Mouse (Mus musculus): ENCODE measurements around the gene Rab30. TPM values are rescaled to one million over a fixed set of nuclear protein-coding genes. Genes with fewer than 3 reads are reported as not detected.
"Not testable (repeated sequence)": the region's sequence is repeated elsewhere in the genome, so short reads cannot be mapped to it uniquely, and the experiment has no call there.

Rab30 gene
- 2.8 and 3.2 TPM in 2 replicates for total RNA-seq (2021)
- long read RNA-seq, full-length matches to known transcripts, result 13 of 14 reads
- long read RNA-seq, partial matches to known transcripts, result 0 of 14 reads
- long read RNA-seq, other reads (novel, unspliced or antisense), result 1 of 14 reads

GRCm38 (mm10) chr7:92741152-92741860 lies at the start of gene Rab30:
Rab30 (plus strand) TSS chr7:92741603.
- DNase-seq, result peak; percentile 87

GRCm38 (mm10) chr7:92696395-92696794 lies 45.0 kb upstream of the Rab30 start:
- DNase-seq, result no peak

- DNase-seq, result no peak
These were observed 42.6 kb upstream of the Rab30 start for GRCm38 (mm10) chr7:92698770-92699169.

GRCm38 (mm10) chr7:92703661-92704060 lies 37.7 kb upstream of the Rab30 start:
- DNase-seq, result no peak

GRCm38 (mm10) chr7:92705534-92705933 lies 35.9 kb upstream of the Rab30 start:
- no peak for DNase-seq

- DNase-seq, result no peak
These were observed 34.7 kb upstream of the Rab30 start for GRCm38 (mm10) chr7:92706711-92707110.

GRCm38 (mm10) chr7:92709573-92709972 lies 31.8 kb upstream of the Rab30 start:
- DNase-seq, result no peak

GRCm38 (mm10) chr7:92711593-92711992 lies 29.8 kb upstream of the Rab30 start:
- no peak for DNase-seq

GRCm38 (mm10) chr7:92715055-92715454 lies 26.3 kb upstream of the Rab30 start:
- DNase-seq, result no peak

- no peak for DNase-seq
These were observed 21.1 kb upstream of the Rab30 start for GRCm38 (mm10) chr7:92720156-92720905.

GRCm38 (mm10) chr7:92723750-92724149 lies 17.7 kb upstream of the Rab30 start:
- DNase-seq, result peak; percentile 35

- DNase-seq, result no peak
These were observed 17.1 kb upstream of the Rab30 start for GRCm38 (mm10) chr7:92724261-92724660.

GRCm38 (mm10) chr7:92729583-92729982 lies 11.8 kb upstream of the Rab30 start:
- not testable (repeated sequence) for DNase-seq

- no peak for DNase-seq
These were observed 10.9 kb upstream of the Rab30 start for GRCm38 (mm10) chr7:92730465-92730864.

- no peak for DNase-seq
These were observed 10.4 kb upstream of the Rab30 start for GRCm38 (mm10) chr7:92730959-92731358.

- no peak for DNase-seq
These were observed 9.3 kb upstream of the Rab30 start for GRCm38 (mm10) chr7:92732136-92732535.

GRCm38 (mm10) chr7:92737560-92737959 lies 3.8 kb upstream of the Rab30 start:
- no peak for DNase-seq

GRCm38 (mm10) chr7:92739956-92740355 lies 1.4 kb upstream of the Rab30 start:
- DNase-seq, result no peak

GRCm38 (mm10) chr7:92740411-92741115 lies 840 bp upstream of the Rab30 start:
- no peak for DNase-seq

GRCm38 (mm10) chr7:92741861-92742249 lies 452 bp downstream of the Rab30 start:
- DNase-seq, result peak; percentile 10

GRCm38 (mm10) chr7:92742341-92742741 lies 938 bp downstream of the Rab30 start:
- DNase-seq, result no peak

- DNase-seq, result no peak
These were observed 1.4 kb downstream of the Rab30 start for GRCm38 (mm10) chr7:92742774-92743173.

- no peak for DNase-seq
These were observed 1.9 kb downstream of the Rab30 start for GRCm38 (mm10) chr7:92743325-92743724.

Measured in adrenal gland, postnatal 25 days (tissue).